Mouse (Mus musculus): ENCODE results near the gene Tmem91.
A peak's percentile ranks its signal among the peaks of the same experiment; 100 is the strongest.

Tmem91 gene

GRCm38 (mm10) chr7:25624851-25625250, 50.1 kb downstream of the Tmem91 start:
- DNase-seq: peak; percentile 15

- no peak for DNase-seq
Observed at GRCm38 (mm10) chr7:25623857-25624370, 51.1 kb downstream of the Tmem91 start.

GRCm38 (mm10) chr7:25620751-25621150, 54.2 kb downstream of the Tmem91 start:
- DNase-seq: no peak

GRCm38 (mm10) chr7:25620101-25620500, 54.9 kb downstream of the Tmem91 start:
- no peak for DNase-seq

- no peak for DNase-seq
Observed at GRCm38 (mm10) chr7:25619722-25619991, 55.3 kb downstream of the Tmem91 start.
